Mouse (Mus musculus) bone marrow, adult 2 months (tissue): ENCODE data around the gene Polr2m.

Experiments used
- CTCF ChIP-seq: fragments of 200-500 bp; IDR thresholded peaks from 2 replicates; pipeline ENCODE4 v1.5.1; 2011; ENCODE audit warnings: low read length, control low read depth; ENCODE audit not compliant: control insufficient read depth, insufficient read depth
- POLR2A ChIP-seq: fragments of 200-500 bp; IDR thresholded peaks from 2 replicates; pipeline ENCODE4 v1.6.1; 2011; ENCODE audit warnings: low read depth, mild to moderate bottlenecking, control low read depth, low read length, borderline replicate concordance; ENCODE audit not compliant: control insufficient read depth

DNA sequence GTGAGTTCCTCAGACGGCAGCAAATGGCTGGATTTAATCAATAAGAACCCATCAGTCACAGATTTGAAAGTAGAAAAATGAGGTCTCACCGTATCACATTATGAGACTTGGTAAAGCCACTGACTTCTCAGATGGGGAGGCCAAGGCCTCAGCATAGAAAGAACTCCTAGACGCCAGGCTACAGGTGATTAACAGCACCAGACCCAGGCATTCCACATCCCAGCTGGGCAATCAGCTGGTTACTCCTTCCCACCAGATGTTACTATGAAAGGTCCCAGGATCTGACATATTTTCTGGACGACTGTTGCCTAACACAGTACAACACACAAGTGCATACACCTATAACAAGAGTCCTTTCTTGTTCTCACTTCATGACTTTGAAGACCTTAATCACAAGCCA is 27.8 kb upstream of the Polr2m start:
- TF ChIP-seq CTCF (no peak), POLR2A (no peak)
